Mouse (Mus musculus) ES-Bruce4 (cell line): Measurements from ENCODE around the gene Atad5. TPM values are rescaled to one million over a fixed set of nuclear protein-coding genes. Genes with fewer than 3 reads are reported as not detected.
"Not testable (repeated sequence)": the region's sequence is repeated elsewhere in the genome, so short reads cannot be mapped to it uniquely, and the experiment has no call there.

Source experiments
- H3K27ac ChIP-seq: 2 replicates; pipeline ENCODE4 v1.5.1; 2012; ENCODE audit warnings: low read length, inconsistent platforms; ENCODE audit not compliant: insufficient read depth
- H3K27me3 ChIP-seq: 2 replicates; pipeline ENCODE4 v1.6.1; 2012; ENCODE audit warnings: mild to moderate bottlenecking, low read length, inconsistent platforms; ENCODE audit not compliant: control insufficient read depth, poor library complexity, insufficient read depth, severe bottlenecking
- H3K36me3 ChIP-seq: 2 replicates; pipeline ENCODE4 v1.6.1; 2012; ENCODE audit warnings: inconsistent platforms, mild to moderate bottlenecking, low read length, moderate library complexity; ENCODE audit not compliant: control insufficient read depth, poor library complexity, insufficient read depth, severe bottlenecking
- H3K4me1 ChIP-seq: one replicate; pipeline ENCODE4 v1.8.1; 2011; ENCODE audit warnings: low read length; ENCODE audit not compliant: control insufficient read depth, insufficient read depth
- H3K4me3 ChIP-seq: 2 replicates; pipeline ENCODE4 v1.5.1; 2011; ENCODE audit warnings: low read depth, mild to moderate bottlenecking, low read length
- H3K9ac ChIP-seq: 2 replicates; pipeline ENCODE4 v1.6.1; 2012; ENCODE audit warnings: low read depth, mild to moderate bottlenecking, inconsistent platforms; ENCODE audit not compliant: poor library complexity, severe bottlenecking
- H3K9me3 ChIP-seq: replicated peaks from 2 replicates; pipeline ENCODE4 v1.6.1; 2012; ENCODE audit warnings: mild to moderate bottlenecking, low read length, inconsistent platforms; ENCODE audit not compliant: control insufficient read depth, poor library complexity, insufficient read depth, severe bottlenecking
- CTCF ChIP-seq: IDR thresholded peaks from one replicate; pipeline ENCODE4 v1.8.1; 2011; ENCODE audit warnings: low read depth, low read length
- EP300 ChIP-seq: IDR thresholded peaks from 2 replicates; pipeline ENCODE4 v1.6.1; 2011; ENCODE audit warnings: low read depth, low read length; ENCODE audit not compliant: insufficient read depth
- POLR2A ChIP-seq: IDR thresholded peaks from one replicate; pipeline ENCODE4 v1.8.1; 2011; ENCODE audit warnings: low read length; ENCODE audit not compliant: insufficient read depth
- polyA plus RNA-seq: library from polyadenylated mRNA; stranded (reverse); fragments of >200 nt; gene quantifications from 2 replicates; pipeline ENCODE4 v1.2.4, GENCODE M21; 2011; ENCODE audit warnings: low read depth; ENCODE audit not compliant: missing spikeins, insufficient read depth, insufficient read length

Gene Atad5
- polyA plus RNA-seq, 1 experiment = 26.6 TPM

- peak within 1 kb of the TSS; percentile 79 for H3K9ac ChIP-seq
- H3K4me1 ChIP-seq = peaks cover under 1% of the 10 kb centered on the region
- peaks cover 13% of the 10 kb centered on the region for H3K36me3 ChIP-seq
- H3K9me3 ChIP-seq = no peaks in the 10 kb centered on the region
- no peak for TF ChIP-seq CTCF
- TF ChIP-seq POLR2A = peak; percentile 62
- peak; percentile 65; the same call in 1 of the 2 replicates for TF ChIP-seq EP300
- H3K4me3 ChIP-seq = peak within 1 kb of the TSS; percentile 76
- H3K27ac ChIP-seq = peak within 1 kb of the TSS; percentile 47
- no peaks in the 10 kb centered on the region for H3K27me3 ChIP-seq
Observed at GRCm38 (mm10) chr11:80141825-80142521, 52.8 kb downstream of the Atad5 start, which contains the start of gene Tefm. Gene Tefm, minus strand, starts transcription at chr11:80142175.

DNA sequence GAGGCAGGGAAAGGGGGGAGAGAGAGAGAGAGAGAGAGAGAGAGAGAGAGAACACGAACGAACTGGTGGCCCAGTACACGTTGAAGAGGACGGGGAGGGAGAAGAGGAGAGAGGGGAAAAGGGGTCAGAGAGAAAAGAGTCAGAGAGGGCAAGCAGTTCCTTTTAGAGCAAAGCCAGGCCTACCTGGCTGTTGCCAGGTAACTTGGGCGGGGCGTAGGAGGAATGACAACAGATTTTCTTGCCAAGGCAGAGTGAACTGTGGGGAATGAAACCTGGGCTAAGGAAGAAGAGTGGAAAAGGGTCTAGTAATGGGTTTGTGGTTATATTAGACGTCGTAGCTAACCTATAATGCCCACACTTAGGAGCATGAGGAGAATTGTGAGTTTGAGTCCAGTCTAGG lies 53.7 kb downstream of the Atad5 start:
- Histone ChIP-seq H3K27ac (peak overlapping the region; percentile 47), H3K4me1 (no peaks in the 10 kb centered on the region), H3K9ac (peak overlapping the region; percentile 79), H3K27me3 (no peaks in the 10 kb centered on the region), H3K36me3 (peaks cover 13% of the 10 kb centered on the region), H3K4me3 (peak overlapping the region; percentile 61), H3K9me3 (no peaks in the 10 kb centered on the region)
- TF ChIP-seq CTCF (no peak), EP300 (no peak), POLR2A (no peak)

DNA sequence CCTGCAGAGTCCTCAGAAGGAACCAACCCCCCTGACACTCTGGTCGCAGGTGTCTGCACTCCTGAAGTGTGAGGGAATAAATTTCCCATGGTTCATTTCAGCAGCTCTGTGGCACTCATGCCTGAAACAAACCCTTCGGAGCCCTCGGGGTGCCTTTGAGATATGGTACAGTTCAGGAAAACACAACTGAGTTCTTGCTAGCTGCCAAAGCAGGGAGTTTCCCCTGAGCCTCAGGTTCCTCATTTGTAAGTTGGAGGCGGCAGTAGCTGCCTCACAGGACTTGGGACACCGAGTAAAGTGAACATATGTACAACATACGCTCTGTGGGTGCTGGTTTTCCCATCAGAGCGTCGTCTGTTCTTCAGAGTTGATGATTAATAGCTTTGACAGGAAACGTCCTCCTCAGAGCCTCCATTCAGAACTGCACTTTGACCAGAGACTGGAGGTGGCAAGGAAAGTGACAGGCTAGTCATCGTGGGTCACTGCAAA lies 56.6 kb downstream of the Atad5 start:
- Histone ChIP-seq H3K36me3 (no peaks in the 10 kb centered on the region), H3K9ac (no peak overlapping the region), H3K4me3 (no peak overlapping the region), H3K27ac (no peak overlapping the region), H3K9me3 (no peaks in the 10 kb centered on the region), H3K27me3 (no peaks in the 10 kb centered on the region), H3K4me1 (no peaks in the 10 kb centered on the region)
- TF ChIP-seq CTCF (no peak), EP300 (no peak), POLR2A (no peak)

GRCm38 (mm10) chr11:80147748-80148147 lies 58.5 kb downstream of the Atad5 start:
- no peaks in the 10 kb centered on the region for H3K36me3 ChIP-seq
- no peak overlapping the region for H3K27ac ChIP-seq
- no peak for TF ChIP-seq POLR2A
- no peak for TF ChIP-seq EP300
- no peak for TF ChIP-seq CTCF
- no peak overlapping the region for H3K4me3 ChIP-seq
- H3K27me3 ChIP-seq = no peaks in the 10 kb centered on the region
- H3K4me1 ChIP-seq = no peaks in the 10 kb centered on the region
- no peaks in the 10 kb centered on the region for H3K9me3 ChIP-seq
- no peak overlapping the region for H3K9ac ChIP-seq

DNA sequence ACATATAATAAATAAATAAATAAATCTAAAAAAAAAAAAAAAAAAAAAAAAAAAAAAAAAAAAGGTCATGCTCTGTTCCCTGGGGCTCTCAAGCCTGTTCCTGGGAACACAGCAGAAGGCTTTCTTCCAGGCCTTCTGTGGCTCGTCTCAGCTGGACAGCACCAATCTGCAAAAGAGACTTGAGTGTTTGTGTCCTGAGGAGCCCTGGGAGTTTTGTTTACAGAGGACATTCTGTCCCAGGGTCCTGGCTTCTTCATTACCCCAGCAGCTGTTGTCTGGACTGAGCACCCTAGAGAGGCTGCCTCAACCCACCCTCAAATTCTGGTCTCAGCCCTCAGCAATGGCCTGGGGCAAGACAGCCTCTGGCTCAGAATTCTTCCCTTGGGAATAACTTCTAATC lies 59.1 kb downstream of the Atad5 start:
- H3K4me3 ChIP-seq = no peak overlapping the region
- H3K27ac ChIP-seq = no peak overlapping the region
- H3K4me1 ChIP-seq = no peaks in the 10 kb centered on the region
- H3K9me3 ChIP-seq = no peaks in the 10 kb centered on the region
- H3K36me3 ChIP-seq = no peaks in the 10 kb centered on the region
- no peak overlapping the region for H3K9ac ChIP-seq
- TF ChIP-seq CTCF (no peak), POLR2A (no peak), EP300 (no peak)
- no peaks in the 10 kb centered on the region for H3K27me3 ChIP-seq

DNA sequence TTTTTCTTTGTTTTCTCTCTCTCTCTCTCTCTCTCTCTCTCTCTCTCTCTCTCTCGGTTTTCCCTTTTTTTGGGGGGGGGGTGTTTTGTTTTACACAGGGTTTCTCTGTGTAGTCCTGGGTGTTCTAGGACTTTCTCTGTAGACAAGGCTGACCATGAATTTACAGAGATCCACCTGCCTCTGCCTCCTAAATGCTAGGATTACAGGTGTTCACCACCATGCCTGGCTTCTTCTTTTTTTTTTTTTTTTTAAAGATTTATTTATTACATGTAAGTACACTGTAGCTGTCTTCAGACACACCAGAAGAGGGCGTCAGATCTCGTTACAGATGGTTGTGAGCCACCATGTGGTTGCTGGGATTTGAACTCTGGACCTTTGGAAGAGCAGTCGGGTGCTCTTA lies 59.8 kb downstream of the Atad5 start:
- not testable (repeated sequence) for H3K4me3 ChIP-seq, H3K4me1 ChIP-seq

More for the DNA sequence above, 59.8 kb downstream of the Atad5 start:
- not testable (repeated sequence) for H3K9ac ChIP-seq, H3K9me3 ChIP-seq, H3K27me3 ChIP-seq, H3K36me3 ChIP-seq, H3K27ac ChIP-seq
